Mouse (Mus musculus) olfactory bulb, adult 2 months (tissue): ENCODE data around the gene Atp6v0e. TPM values are rescaled to one million over a fixed set of nuclear protein-coding genes. Genes with fewer than 3 reads are reported as not detected.

Source experiments
- H3K27ac ChIP-seq: fragments of 200-500 bp; 2 replicates; pipeline ENCODE4 v1.5.1; 2012; ENCODE audit warnings: low read depth, low read length; ENCODE audit not compliant: insufficient read depth
- H3K4me1 ChIP-seq: fragments of 200-500 bp; 2 replicates; pipeline ENCODE4 v1.6.1; 2012; ENCODE audit warnings: low read length; ENCODE audit not compliant: control insufficient read depth, insufficient read depth
- H3K4me3 ChIP-seq: fragments of 200-500 bp; 2 replicates; pipeline ENCODE4 v1.5.1; 2012; ENCODE audit warnings: mild to moderate bottlenecking, low read depth, low read length, moderate library complexity; ENCODE audit not compliant: insufficient read depth
- CTCF ChIP-seq: fragments of 200-500 bp; IDR thresholded peaks from 2 replicates; pipeline ENCODE4 v1.5.1; 2012; ENCODE audit warnings: low read depth, mild to moderate bottlenecking, low read length, moderate library complexity; ENCODE audit not compliant: insufficient read depth
- POLR2A ChIP-seq: fragments of 200-500 bp; IDR thresholded peaks from 2 replicates; pipeline ENCODE4 v1.6.1; 2012; ENCODE audit warnings: mild to moderate bottlenecking, low read depth, low read length, moderate library complexity; ENCODE audit not compliant: insufficient read depth
- WGBS: fragments of 180-500 bp; shearing (Covaris S2); methylation state at CpG from one replicate; pipeline ENCODE4 v1.1.7; 2018; 5-methylcytosine and 5-hydroxymethylcytosine counted together
- polyA plus RNA-seq: library from polyadenylated mRNA; stranded (reverse); fragments of >200 nt; gene quantifications from 2 replicates; pipeline ENCODE4 v1.2.4, GENCODE M21; 2012; ENCODE audit warnings: low replicate concordance; ENCODE audit not compliant: missing spikeins, insufficient read depth, insufficient read length

The Atp6v0e gene
- polyA plus RNA-seq, 1 experiment: not detected

DNA sequence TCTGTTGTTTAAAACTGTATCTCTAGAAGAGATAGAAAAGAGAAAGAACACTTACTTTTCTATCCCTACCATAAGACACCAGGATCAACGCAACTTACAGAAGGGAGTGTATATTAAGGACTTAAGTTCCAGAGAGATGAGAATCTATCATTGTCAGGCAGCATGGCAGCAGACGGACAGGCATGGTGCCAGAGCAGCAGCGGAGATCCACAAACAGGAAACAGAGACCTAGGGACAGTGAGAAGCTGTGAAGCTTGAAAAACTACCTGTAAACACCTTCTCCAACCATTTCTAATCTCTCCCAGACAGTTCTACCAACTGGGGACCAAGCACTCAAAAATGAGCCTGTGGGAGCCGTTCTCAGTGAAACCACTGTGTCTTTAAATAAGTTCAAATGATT lies 40.6 kb downstream of the Atp6v0e start:
- WGBS: 86% methylated on average over 4 of the region's 4 CpGs
- H3K27ac ChIP-seq: no peak overlapping the region
- peaks cover 6% of the 10 kb centered on the region; the same call in 1 of the 2 replicates for H3K4me1 ChIP-seq
- H3K4me3 ChIP-seq: no peak overlapping the region
- no peak for TF ChIP-seq CTCF
- TF ChIP-seq POLR2A: no peak

DNA sequence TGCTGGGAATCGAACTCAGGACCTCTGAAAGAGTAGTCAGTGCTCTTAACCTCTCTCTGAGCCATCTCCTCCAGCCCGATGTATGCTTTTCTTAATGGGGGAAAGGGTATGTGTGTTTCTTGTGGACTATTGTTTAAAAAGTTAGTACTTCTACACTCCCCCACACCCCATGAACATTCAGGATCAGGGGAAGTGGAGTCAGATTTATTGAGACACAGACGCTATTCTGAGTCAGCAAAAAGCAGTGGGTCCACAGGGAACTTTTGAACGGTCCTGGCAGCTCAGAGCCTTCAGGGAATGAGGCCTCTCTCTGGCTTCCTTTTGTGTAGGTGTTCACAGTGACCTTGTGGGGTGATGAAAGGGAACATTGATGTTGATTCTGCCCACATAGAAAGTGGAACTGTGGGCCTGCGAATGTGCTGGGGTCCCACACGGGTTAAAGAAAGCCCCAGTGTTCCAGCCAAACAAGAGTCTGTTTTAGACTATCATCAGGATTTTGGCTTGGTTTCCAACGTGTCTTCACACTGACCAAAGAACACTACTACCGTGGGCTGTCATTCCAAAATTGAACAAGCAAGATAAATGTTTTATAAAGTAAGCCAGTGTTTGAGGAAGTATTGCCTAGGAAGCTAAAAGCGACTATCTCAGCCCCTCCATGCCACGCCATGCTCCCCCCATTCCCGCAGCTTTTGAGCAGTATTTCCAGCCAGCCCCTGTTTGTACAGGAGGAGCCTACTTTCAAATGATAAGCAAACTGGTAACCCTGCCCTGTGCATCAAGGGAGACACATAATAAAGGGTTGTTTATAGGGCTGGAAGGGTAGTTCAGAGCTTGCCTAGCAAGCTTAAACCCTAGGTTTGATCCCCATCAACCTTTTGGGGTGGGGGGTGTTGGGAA lies 42.7 kb downstream of the Atp6v0e start:
- Histone ChIP-seq H3K27ac (no peak overlapping the region), H3K4me3 (no peak overlapping the region), H3K4me1 (peaks cover 13% of the 10 kb centered on the region)
- WGBS: 50% methylated on average over 11 of the region's 11 CpGs
- TF ChIP-seq POLR2A: no peak
- no peak for TF ChIP-seq CTCF

DNA sequence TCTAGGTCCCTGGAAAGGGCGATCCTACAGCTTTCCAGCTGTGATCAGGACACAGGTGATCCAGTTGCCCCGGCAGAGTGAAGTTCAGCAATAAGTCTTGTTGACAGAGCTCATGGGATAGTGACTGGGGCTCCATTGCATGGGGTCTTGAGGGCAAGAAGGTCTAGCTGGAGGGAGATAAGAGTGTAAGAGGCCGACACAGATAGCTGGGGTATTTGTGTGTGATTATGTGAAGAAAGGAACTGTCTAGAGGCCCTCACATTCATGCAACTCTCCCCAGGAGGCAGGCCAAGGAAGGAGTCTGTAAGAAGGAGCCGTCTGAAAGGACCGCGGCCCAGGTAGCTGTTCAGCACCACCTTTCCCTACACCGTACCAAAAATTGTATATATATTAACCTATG lies 44.0 kb downstream of the Atp6v0e start:
- Histone ChIP-seq H3K4me1 (peaks cover 9% of the 10 kb centered on the region), H3K4me3 (no peak overlapping the region), H3K27ac (no peak overlapping the region)
- 82% methylated on average over 7 of the region's 7 CpGs for WGBS
- TF ChIP-seq CTCF: no peak
- TF ChIP-seq POLR2A: no peak

DNA sequence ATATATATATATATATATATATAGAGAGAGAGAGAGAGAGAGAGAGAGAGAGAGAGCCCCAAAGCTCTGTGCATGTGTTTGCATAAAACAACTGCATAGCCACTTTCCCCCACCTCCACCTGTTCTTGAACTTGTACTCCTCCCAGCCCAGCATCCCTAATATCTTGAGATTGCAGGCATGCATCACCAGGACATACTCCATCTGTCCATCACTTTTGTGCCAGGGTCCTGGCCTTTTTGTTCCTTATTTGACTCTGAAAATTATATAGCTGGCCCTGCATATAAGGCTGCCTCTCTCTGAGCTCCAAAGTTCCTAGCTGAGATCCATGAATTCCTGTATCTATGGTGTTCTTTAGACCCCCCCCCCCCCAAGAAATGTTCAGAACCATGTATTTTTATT lies 45.5 kb downstream of the Atp6v0e start:
- peaks cover 7% of the 10 kb centered on the region for H3K4me1 ChIP-seq
- TF ChIP-seq CTCF (no peak), POLR2A (no peak)
- H3K4me3 ChIP-seq: no peak overlapping the region
- H3K27ac ChIP-seq: no peak overlapping the region

DNA sequence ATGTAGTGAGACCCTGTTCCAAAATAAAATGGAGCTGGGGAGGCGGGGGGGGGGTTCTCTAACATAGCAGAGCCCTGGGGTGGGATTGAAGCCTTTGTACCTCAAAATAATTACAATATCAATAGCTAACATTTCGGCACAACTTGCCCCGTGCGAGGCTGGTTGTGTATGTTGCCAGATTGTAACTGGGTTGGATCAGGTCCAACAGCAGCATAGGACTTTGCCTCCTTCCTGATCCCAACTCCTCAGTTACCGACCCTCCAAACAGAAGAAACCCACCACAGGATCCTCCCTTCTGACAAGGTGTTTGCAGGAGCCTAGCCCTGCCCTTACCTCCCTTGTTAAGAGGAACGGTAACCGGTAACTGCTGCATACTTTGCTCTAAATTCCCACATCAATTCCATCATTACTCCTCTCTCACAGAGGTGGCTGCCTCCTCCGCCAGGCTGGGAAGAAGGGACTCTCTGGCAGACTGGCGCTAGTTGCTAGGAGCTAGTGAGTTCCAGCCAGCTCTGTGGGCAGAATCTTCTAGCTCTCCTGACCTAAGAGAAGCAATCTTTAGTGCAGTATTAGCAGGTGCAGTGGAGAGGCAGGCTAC lies 46.1 kb downstream of the Atp6v0e start:
- 23% methylated on average over 9 of the region's 9 CpGs for WGBS
- Histone ChIP-seq H3K27ac (peak overlapping the region; percentile 41), H3K4me1 (peaks cover 7% of the 10 kb centered on the region), H3K4me3 (no peak overlapping the region)
- TF ChIP-seq POLR2A: no peak
- no peak for TF ChIP-seq CTCF

DNA sequence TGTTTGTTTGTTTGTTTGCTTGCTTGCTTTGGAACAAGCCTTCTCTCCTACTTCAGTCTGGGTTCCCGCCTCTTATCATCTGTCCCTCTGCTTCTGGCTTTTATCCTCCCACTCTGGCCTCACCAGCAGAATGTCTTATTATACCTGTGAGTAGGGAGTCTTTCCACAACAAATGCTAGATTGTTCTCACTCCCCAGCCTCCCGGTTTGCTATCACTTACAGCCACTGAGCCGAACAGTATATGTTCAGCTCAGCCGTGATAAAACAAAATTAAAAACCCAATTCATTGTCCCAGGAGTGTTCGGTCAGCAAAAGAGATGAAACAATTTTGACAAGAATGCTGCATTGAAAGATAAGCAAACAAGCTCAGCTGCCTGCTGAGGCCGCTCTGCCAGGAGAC lies 47.0 kb downstream of the Atp6v0e start:
- H3K4me3 ChIP-seq: no peak overlapping the region
- 45% methylated on average over 6 of the region's 6 CpGs for WGBS
- no peak for TF ChIP-seq CTCF
- no peak for TF ChIP-seq POLR2A
- H3K27ac ChIP-seq: no peak overlapping the region
- peaks cover 7% of the 10 kb centered on the region for H3K4me1 ChIP-seq

DNA sequence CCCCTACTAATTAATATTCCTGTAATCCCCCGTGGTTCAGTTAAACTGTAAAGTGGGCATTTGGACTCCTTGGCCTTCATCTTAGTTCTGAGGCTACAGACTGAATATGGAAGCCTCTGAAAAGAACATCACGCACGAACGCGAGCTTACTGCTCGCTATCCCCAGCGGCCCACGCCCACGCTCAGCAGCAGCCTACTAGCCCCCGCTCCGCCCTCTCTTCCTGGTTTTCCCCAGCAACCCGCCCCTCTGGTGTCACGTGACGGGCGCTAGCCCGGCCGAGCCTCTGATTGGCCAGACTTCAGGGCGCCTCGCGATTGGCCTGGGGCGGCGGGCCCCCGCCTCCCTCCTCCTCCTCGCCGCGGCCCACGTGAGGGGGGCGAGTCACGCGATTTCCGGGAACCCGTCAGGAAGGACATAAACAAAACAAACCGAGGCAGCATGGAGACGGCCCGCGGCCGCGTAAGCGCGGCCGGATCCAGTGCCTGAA lies 52.3 kb downstream of the Atp6v0e start, which contains the start of gene Crebrf:
TSS of gene Crebrf (plus strand) at position 380 of the 488 bp plus-strand sequence.
- Histone ChIP-seq H3K4me1 (no peaks in the 10 kb centered on the region), H3K4me3 (peak within 1 kb of the TSS; percentile 76), H3K27ac (peak within 1 kb of the TSS; percentile 88)
- TF ChIP-seq CTCF (no peak), POLR2A (peak; percentile 46)
- under 1% methylated on average over 41 of the region's 41 CpGs for WGBS

DNA sequence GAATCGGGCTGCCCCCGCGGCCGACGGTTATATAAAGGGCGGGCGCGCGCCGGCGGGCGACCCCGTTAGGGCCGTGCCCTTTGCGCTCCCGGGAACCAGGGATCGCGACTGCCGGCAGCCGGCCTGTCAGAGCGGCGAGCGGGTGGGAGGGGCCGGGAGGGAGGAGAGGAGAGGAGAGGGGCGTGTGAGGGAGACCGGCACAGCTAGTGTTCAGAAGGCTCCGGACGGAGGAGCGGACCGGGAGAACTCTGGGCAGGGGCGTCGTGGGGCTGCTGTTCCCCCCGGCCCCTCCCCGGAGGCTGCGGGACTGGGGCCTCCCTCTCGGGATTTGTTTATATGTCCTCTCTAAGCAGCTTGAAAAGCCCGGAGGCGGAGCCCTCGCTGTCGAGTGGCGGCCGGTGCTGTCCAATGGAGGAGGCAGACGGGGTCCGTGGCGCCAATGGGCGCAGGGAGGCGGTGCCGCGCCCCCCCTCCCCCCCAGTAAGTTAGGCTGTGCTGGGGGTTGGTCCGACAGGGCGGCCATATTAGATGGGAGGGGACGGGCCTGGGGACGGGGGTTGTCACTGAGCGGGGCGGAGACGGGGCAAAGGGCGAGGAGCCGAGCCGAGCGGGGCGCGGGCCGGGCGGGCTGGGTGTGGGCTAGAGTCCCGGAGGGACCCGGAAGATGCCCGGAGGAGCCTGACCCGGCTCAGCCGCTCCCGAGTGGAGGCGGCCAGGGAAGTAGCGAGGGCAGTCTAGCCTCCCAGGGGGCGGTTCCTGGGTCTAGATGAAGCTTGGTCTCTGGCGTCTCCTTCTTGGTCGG lies 53.1 kb downstream of the Atp6v0e start:
- Histone ChIP-seq H3K4me3 (peak overlapping the region; percentile 76), H3K4me1 (no peaks in the 10 kb centered on the region), H3K27ac (peak overlapping the region; percentile 47)
- no peak for TF ChIP-seq CTCF
- TF ChIP-seq POLR2A: peak; percentile 36
- under 1% methylated on average over 74 of the region's 75 CpGs for WGBS
